In genomic region chr11:76160251-76160650, GRCm38 (mm10) we compare ENCODE assay signal across 19 mouse cellular contexts. TPM values are rescaled to one million over a fixed set of nuclear protein-coding genes. Genes with fewer than 3 reads are reported as not detected.
A peak's percentile ranks its signal among the peaks of the same experiment; 100 is the strongest.
DNase-seq lines count a peak whose midpoint lies in the region; ATAC-seq and TF ChIP-seq lines count a peak whose summit lies in the region.
"Had no signal": no experiment of that assay in that cellular context is flagged by ENCODE, and none has a peak within 500 bp of the region (broad histone marks: within the 10 kb centered on the region; RNA-seq: fewer than 3 reads in every experiment).

No protein-coding gene starts in this region.

- intact Hi-C loops in gastrocnemius, adult 2 months (cut with DNase I) = loop anchor here (10.0 kb wide), 1 partner anchor 445 kb away; no protein-coding TSS in a partner anchor
- intact Hi-C loops in gastrocnemius, postnatal 14 days (cut with DNase I; ENCODE audit: low total_unique reads) = no loop called here

- no peak for DNase-seq in gastrocnemius, adult 2 months
- no peak for DNase-seq in gastrocnemius, postnatal 14 days
- no peak for DNase-seq in lung, postnatal 0 days (ENCODE audit: low spot score)
- DNase-seq in lung, postnatal 14 days = no peak
- DNase-seq in limb, embryonic 10.5 days (ENCODE audit: low spot score) = no peak
- no peak for DNase-seq in c-Kit-positive CD71-positive TER-119-positive erythroid progenitor cells, embryonic 14.5 days (ENCODE audit: low spot score)
- DNase-seq in urinary bladder, postnatal 36 days (ENCODE audit: low spot score in 2 of 2) = no peak
- DNase-seq in cerebellum, adult 11-12 months = no peak
- DNase-seq: cerebellum, adult 8-10 months; heart, postnatal 14 days; kidney, adult 8-10 months; liver, postnatal 0 days; midbrain, embryonic 14.5 days; right cerebral cortex, adult 18-20 months had no signal

- H3K4me1 ChIP-seq in lung, postnatal 0 days (ENCODE audit: insufficient read depth, low read depth, low read length) = no peaks in the 10 kb centered on the region
- H3K4me1 ChIP-seq in limb, embryonic 10.5 days = peaks cover 9% of the 10 kb centered on the region

- TF ChIP-seq EP300 in lung, postnatal 0 days (IDR thresholded peaks at IDR 0.05) = no peak; the same call in 1 of the 2 replicates

- 40% methylated on average over 6 of the region's 6 CpGs for WGBS in lung, postnatal 0 days
- WGBS in limb, embryonic 10.5 days = 56% methylated on average over 6 of the region's 6 CpGs

- peak overlapping the region; percentile 43; the same call in 1 of the 2 replicates for H3K27ac ChIP-seq in gastrocnemius, adult 2 months
- no peak overlapping the region for H3K27ac ChIP-seq in lung, postnatal 0 days (ENCODE audit: low read length)
- H3K27ac ChIP-seq in limb, embryonic 10.5 days = peak overlapping the region; percentile 56; the same call in 1 of the 2 replicates
- H3K27ac ChIP-seq: hindbrain, postnatal 0 days had no signal

- H3K36me3 ChIP-seq in lung, postnatal 0 days (ENCODE audit: insufficient read depth, low read length) = no peaks in the 10 kb centered on the region
- H3K36me3 ChIP-seq in limb, embryonic 10.5 days = peaks cover 44% of the 10 kb centered on the region

- H3K27me3 ChIP-seq in lung, postnatal 0 days (replicated peaks; ENCODE audit: insufficient read depth, low read length) = no peaks in the 10 kb centered on the region
- no peaks in the 10 kb centered on the region for H3K27me3 ChIP-seq in limb, embryonic 10.5 days (ENCODE audit: low read depth, poor library complexity, severe bottlenecking)
- H3K27me3 ChIP-seq: Patski had no signal

- H3K4me3 ChIP-seq in gastrocnemius, adult 2 months = no peak overlapping the region
- H3K4me3 ChIP-seq in lung, postnatal 0 days (ENCODE audit: low read depth, low read length) = no peak overlapping the region
- H3K4me3 ChIP-seq in limb, embryonic 10.5 days = no peak overlapping the region

- H3K9ac ChIP-seq in lung, postnatal 0 days (replicated peaks; ENCODE audit: low read depth) = no peak overlapping the region
- H3K9ac ChIP-seq: liver, postnatal 0 days had no signal

- ATAC-seq in lung, postnatal 0 days = peak; percentile 55
- ATAC-seq: forebrain, embryonic 14.5 days; hindbrain, postnatal 0 days; liver, postnatal 0 days; Patski had no signal

- no peak for TF ChIP-seq CTCF in gastrocnemius, adult 2 months (IDR thresholded peaks at IDR 0.05)
- TF ChIP-seq CTCF in lung, postnatal 0 days (IDR thresholded peaks at IDR 0.05) = no peak

- no peaks in the 10 kb centered on the region for H3K9me3 ChIP-seq in lung, postnatal 0 days (ENCODE audit: low read length)
- H3K9me3 ChIP-seq in limb, embryonic 10.5 days (replicated peaks) = no peaks in the 10 kb centered on the region

- no peak overlapping the region for H3K4me2 ChIP-seq in lung, postnatal 0 days (replicated peaks; ENCODE audit: low read depth, low read length)

RNA-seq across cellular contexts. Expression of gene Vps53, which starts 19.2 kb away (rescaled TPM):
- 10 to 100 TPM; 22.0 to 22.1 TPM for total RNA-seq in gastrocnemius, adult 2 months (2021)
- total RNA-seq in gastrocnemius, postnatal 14 days (2021) = 10 to 100 TPM; 23.8 to 26.4 TPM
- 28.5 and 29.7 TPM in 2 replicates for polyA plus RNA-seq in lung, postnatal 0 days (2015; fragmentation: Nextera tagmentation; extraction: Ambion mirVana)
- polyA plus RNA-seq in limb, embryonic 10.5 days (2016; fragmentation: Nextera tagmentation; extraction: Ambion mirVana) = 36.0 and 36.2 TPM in 2 replicates

RNA-seq across cellular contexts. Expression of gene Fam57a, which starts 19.2 kb away (rescaled TPM):
- 1 to 10 TPM; 1.4 to 2.0 TPM for total RNA-seq in gastrocnemius, adult 2 months (2021)
- 1 to 10 TPM; 4.0 to 5.0 TPM for total RNA-seq in gastrocnemius, postnatal 14 days (2021)
- 27.0 and 33.8 TPM in 2 replicates for polyA plus RNA-seq in lung, postnatal 0 days (2015; fragmentation: Nextera tagmentation; extraction: Ambion mirVana)
- 34.9 and 36.4 TPM in 2 replicates for polyA plus RNA-seq in limb, embryonic 10.5 days (2016; fragmentation: Nextera tagmentation; extraction: Ambion mirVana)

RNA-seq across cellular contexts. Expression of gene Dbil5, which starts 57.2 kb away (rescaled TPM):
- total RNA-seq in gastrocnemius, adult 2 months (2021) = not detected
- total RNA-seq in gastrocnemius, postnatal 14 days (2021) = under 1 TPM in 1 of 2 experiments, not detected in 1; 0.42 TPM
- polyA plus RNA-seq in lung, postnatal 0 days (2015; fragmentation: Nextera tagmentation; extraction: Ambion mirVana) = 0.77 and 0.87 TPM in 2 replicates
- 0.26 and 0.38 TPM in 2 replicates for polyA plus RNA-seq in limb, embryonic 10.5 days (2016; fragmentation: Nextera tagmentation; extraction: Ambion mirVana)
- total RNA-seq: gastrocnemius, adult 18-20 months; heart, postnatal 14 days; hindbrain, postnatal 0 days had no signal
- polyA plus RNA-seq: forebrain, embryonic 14.5 days; spleen, adult 2 months had no signal

RNA-seq across cellular contexts. Expression of gene Gemin4, which starts 57.2 kb away (rescaled TPM):
- total RNA-seq in gastrocnemius, adult 2 months (2021) = 1 to 10 TPM; 3.0 to 3.9 TPM
- total RNA-seq in gastrocnemius, postnatal 14 days (2021) = 1 to 10 TPM; 1.9 to 2.9 TPM
- 8.8 and 13.8 TPM in 2 replicates for polyA plus RNA-seq in lung, postnatal 0 days (2015; fragmentation: Nextera tagmentation; extraction: Ambion mirVana)
- 59.4 and 60.3 TPM in 2 replicates for polyA plus RNA-seq in limb, embryonic 10.5 days (2016; fragmentation: Nextera tagmentation; extraction: Ambion mirVana)
